Mouse (Mus musculus) Patski (cell line): ENCODE measurements around the gene Tsfm. TPM values are rescaled to one million over a fixed set of nuclear protein-coding genes. Genes with fewer than 3 reads are reported as not detected.
A peak's percentile ranks its signal among the peaks of the same experiment; 100 is the strongest.

ENCODE experiments used
- ATAC-seq: fragments of 100-300 bp; one replicate; pipeline ENCODE4 v1.8.0; 2021
- CTCF ChIA-PET: fragments of 350-600 bp; sonication (Branson Sonifier 250); formaldehyde crosslinking; loops from one replicate; lab custom pipeline; 2022; ENCODE audit warnings: inconsistent platforms; lab: Charles Lee
- POLR2A ChIA-PET: fragments of 350-600 bp; sonication (Branson Sonifier 250); formaldehyde crosslinking; loops from one replicate; lab custom pipeline; 2022; ENCODE audit warnings: antibody characterized with exemption, inconsistent platforms; lab: Charles Lee
- DNase-seq: peaks from one replicate; pipeline ENCODE4 v3.0.0-alpha.2; 2011; ENCODE audit warnings: low read depth, low spot score
- H3K27me3 ChIP-seq: fragments of 371-371 bp; one replicate; pipeline ENCODE4 v1.5.1; 2021
- CTCF ChIP-seq: fragments of 100-300 bp; IDR thresholded peaks from one replicate; pipeline ENCODE4 v1.5.1; 2021
- in situ Hi-C: fragments of 300-500 bp; cut with MboI; formaldehyde crosslinking; loops from 3 replicates; pipeline ENCODE4 v1.11.1; 2018; ENCODE audit warnings: low pct_unique_long_range_greater_than_20kb, mixed read lengths
- polyA plus RNA-seq: library from polyadenylated mRNA; unstranded; gene quantifications from one replicate; pipeline ENCODE4 v1.2.3, GENCODE M21; 2021

The Tsfm gene
- 61.7 TPM for polyA plus RNA-seq

DNA sequence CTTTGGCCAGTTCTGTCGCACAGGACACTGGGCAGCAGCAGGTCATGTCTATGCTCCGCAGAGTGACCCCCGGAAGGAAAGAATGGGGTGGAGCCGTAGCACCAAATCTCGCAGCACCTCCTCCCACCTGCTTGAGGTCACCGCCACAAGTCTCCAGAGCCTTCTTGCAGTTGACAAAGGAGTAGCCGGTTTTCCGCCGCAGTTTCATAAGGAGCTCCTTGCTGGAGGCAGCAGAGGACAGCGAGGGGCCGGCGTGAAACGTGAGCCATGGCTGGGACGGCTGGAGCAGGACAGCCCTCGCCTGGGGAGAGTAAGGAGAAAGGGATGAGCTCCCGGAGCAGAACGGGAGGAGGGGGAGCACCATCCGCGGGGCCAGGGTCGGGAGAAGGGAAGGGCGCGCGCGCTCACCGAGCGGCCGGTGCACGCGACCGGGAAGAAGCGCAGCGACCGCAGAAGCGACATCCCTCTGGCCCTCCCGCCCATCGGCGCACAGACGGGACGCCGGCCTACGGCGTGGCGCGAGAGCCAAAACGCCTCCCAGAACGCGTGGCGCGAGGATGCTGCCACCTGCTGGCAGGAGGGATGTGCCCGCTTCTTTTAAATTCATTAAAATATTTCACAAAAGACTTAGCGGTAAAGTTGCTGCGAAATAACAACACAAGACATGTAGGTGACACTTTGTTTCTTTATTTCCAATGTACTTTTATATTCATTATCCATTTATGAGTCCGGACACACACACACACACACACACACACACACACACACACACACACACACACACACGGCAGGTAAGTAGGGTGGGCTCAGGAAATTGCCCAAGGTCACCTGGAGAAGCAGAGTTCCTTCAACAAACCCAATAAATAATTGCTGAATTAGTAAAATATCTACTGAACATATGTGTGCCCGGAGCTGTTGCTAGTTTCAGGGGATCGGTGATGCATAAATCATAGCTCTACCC lies at the start of gene Tsfm:
Gene Tsfm (minus strand): TSS at position 505 of the 961 bp plus-strand sequence.
- in situ Hi-C loops = loop anchor here (10.0 kb wide), 1 partner anchor 116 kb away; no protein-coding TSS in a partner anchor
- CTCF ChIA-PET = interaction anchor here (0.7 to 2.9 kb wide), 17 partner anchors 9 to 128 kb away, joined by 3 to 14 read pairs (median 4); partner anchors contain the start of genes Eef1akmt3 and Mettl1
- no peaks in the 10 kb centered on the region for H3K27me3 ChIP-seq
- ATAC-seq (peak; percentile 75), DNase-seq (peak; percentile 43)
- peak; percentile 99 for TF ChIP-seq CTCF
- POLR2A ChIA-PET = interaction anchor here (1.0 to 3.9 kb wide), 4 partner anchors 11 to 115 kb away, joined by 3 to 19 read pairs (median 3); partner anchors contain the start of genes Eef1akmt3 and Mettl1

GRCm38 (mm10) chr10:127079665-127080391 lies 49.2 kb upstream of the Tsfm start:
- in situ Hi-C loops = no loop called here
- H3K27me3 ChIP-seq = peaks cover 12% of the 10 kb centered on the region
- CTCF ChIA-PET = no interaction called here
- no peak for TF ChIP-seq CTCF
- POLR2A ChIA-PET = no interaction called here
- ATAC-seq = no peak
- no peak for DNase-seq

DNA sequence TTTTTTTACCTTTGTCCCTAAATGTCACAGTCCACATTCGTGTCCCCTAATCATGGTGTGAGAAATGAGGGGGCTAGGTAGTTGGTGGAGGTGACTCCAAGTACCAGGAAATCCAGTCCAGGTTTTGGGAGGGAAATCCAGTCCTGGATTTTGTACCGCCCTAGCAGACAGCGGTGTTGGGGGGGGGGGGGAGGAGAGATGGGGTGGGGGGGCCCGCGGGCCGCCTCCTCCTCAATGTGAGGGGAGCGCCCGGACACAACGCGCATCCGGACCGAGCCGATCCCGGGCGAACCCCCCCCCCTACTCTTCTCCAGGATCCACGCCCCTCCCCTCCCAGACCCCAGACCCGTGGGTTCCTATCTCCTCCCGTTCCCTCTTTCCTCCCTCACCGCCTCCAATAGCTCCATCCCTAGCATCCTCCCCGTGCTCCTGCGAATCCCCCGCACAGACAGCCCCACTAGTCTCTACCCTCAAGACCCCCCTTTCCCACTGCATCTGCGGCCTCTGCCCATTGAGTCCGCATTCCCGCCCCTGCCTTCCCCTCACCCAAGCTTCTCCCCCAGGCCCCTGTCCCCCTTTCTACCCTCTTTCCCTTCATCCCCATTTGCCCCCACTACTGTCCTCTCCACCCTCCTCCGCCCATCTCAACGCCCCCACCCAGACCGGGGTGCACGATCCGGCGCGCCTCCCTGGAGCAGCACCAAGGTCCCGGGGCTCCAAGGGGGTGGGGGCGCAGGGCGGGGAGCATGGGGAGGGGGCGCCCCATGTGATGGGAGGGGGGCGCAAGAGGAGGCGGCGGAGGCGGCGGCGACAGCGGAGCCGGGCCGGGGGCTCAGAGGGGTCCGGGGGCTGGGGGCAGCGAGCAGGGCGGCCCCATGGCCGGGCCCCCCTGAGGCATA lies 48.3 kb upstream of the Tsfm start:
- ATAC-seq (no peak), DNase-seq (no peak)
- in situ Hi-C loops = no loop called here
- no peak for TF ChIP-seq CTCF
- POLR2A ChIA-PET = interaction anchor here (0.7 to 0.8 kb wide), 2 partner anchors 8 to 122 kb away, joined by 4 read pairs; no protein-coding TSS in a partner anchor
- H3K27me3 ChIP-seq = peaks cover 12% of the 10 kb centered on the region
- CTCF ChIA-PET = no interaction called here

GRCm38 (mm10) chr10:127078001-127078676 lies 47.5 kb upstream of the Tsfm start:
- no peak for TF ChIP-seq CTCF
- peaks cover 12% of the 10 kb centered on the region for H3K27me3 ChIP-seq
- no peak for ATAC-seq
- CTCF ChIA-PET = no interaction called here
- DNase-seq = no peak
- POLR2A ChIA-PET = interaction anchor here (0.6 to 0.7 kb wide), 2 partner anchors 13 to 122 kb away, joined by 3 to 4 read pairs; no protein-coding TSS in a partner anchor
- in situ Hi-C loops = no loop called here

GRCm38 (mm10) chr10:127077515-127077914 lies 46.9 kb upstream of the Tsfm start:
- ATAC-seq = no peak
- CTCF ChIA-PET = interaction anchor here (0.7 kb wide), 1 partner anchor 54 kb away, joined by 3 read pairs; no protein-coding TSS in a partner anchor

DNA sequence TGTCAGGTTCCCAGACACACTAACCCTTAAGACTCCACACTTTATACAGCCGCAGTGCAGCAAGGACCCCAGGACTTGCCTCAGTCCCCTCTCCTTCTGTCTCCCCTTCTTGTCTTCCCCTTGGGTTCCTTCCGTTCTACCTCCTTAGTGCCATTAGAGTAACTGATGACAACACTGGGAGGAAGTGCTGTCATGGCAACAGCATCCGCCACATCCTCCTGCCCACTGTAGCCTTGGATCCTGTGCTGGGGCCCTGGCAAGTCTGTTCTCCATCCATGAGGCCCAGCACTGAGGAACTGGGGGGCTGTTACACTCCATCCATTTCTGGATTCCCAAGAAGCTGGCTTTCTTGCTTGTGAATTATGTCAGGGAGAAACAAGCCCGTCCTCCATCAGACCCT lies 45.4 kb upstream of the Tsfm start:
- no peak for TF ChIP-seq CTCF
- POLR2A ChIA-PET = no interaction called here
- CTCF ChIA-PET = interaction anchor here (1.0 to 1.2 kb wide), 2 partner anchors 17 to 95 kb away, joined by 3 read pairs; no protein-coding TSS in a partner anchor
- peaks cover 12% of the 10 kb centered on the region for H3K27me3 ChIP-seq
- ATAC-seq (no peak), DNase-seq (no peak)
- in situ Hi-C loops = no loop called here

More at GRCm38 (mm10) chr10:127077515-127077914, 46.9 kb upstream of the Tsfm start:
- no peak for TF ChIP-seq CTCF
- H3K27me3 ChIP-seq = peaks cover 12% of the 10 kb centered on the region
- no peak for DNase-seq
- in situ Hi-C loops = no loop called here
- POLR2A ChIA-PET = interaction anchor here (0.6 kb wide), 1 partner anchor 12 kb away, joined by 3 read pairs; no protein-coding TSS in a partner anchor

DNA sequence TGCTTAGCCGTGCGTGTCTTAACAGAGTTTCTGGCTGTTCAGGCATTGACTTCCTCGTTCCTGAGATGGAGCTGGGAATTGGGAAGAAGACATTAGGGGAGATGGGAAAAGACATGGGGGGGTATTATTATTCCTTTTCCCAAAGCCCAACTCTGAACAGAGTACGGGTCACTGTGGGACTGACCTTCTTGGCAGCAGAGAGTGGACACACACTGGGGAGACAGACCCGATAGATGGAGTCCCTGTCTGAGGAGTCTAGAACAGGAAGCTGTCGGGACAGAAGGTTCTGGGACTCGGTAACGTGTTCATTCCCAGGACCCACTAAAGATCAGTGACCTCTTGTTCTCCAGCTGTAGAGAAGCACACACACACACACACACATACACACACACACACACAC lies 45.0 kb upstream of the Tsfm start:
- ChIA-PET CTCF (interaction anchor here (1.2 kb wide), 1 partner anchor 17 kb away, joined by 3 read pairs; no protein-coding TSS in a partner anchor), POLR2A (no interaction called here)
- peaks cover 12% of the 10 kb centered on the region for H3K27me3 ChIP-seq
- no peak for ATAC-seq
- in situ Hi-C loops = no loop called here
- no peak for DNase-seq
- no peak for TF ChIP-seq CTCF

- ChIA-PET POLR2A (interaction anchor here (1.5 kb wide), 1 partner anchor 12 kb away, joined by 3 read pairs; the partner anchor contains the start of gene Cdk4), CTCF (no interaction called here)
- DNase-seq (no peak), ATAC-seq (no peak)
- TF ChIP-seq CTCF = no peak
- in situ Hi-C loops = no loop called here
- peaks cover 6% of the 10 kb centered on the region for H3K27me3 ChIP-seq
Measured at GRCm38 (mm10) chr10:127075080-127075479, 44.4 kb upstream of the Tsfm start, which contains the start of gene Agap2. Gene Agap2, plus strand, starts transcription at chr10:127075284.
